Mouse (Mus musculus) embryo, embryonic 10.5 days (tissue): ENCODE measurements at regions not wholly inside any gene's neighbourhood (a gene's known extent, or its start where the extent isn't known, plus 50 kb on each side); places are given as distances from the start of the nearest gene placed in this dataset.
"Not testable (repeated sequence)": the region's sequence is repeated elsewhere in the genome, so short reads cannot be mapped to it uniquely, and the experiment has no call there.

Experiments
- DNase-seq: peaks from one replicate; pipeline ENCODE4 v3.0.0-alpha.2; 2015; ENCODE audit warnings: low spot score

DNA sequence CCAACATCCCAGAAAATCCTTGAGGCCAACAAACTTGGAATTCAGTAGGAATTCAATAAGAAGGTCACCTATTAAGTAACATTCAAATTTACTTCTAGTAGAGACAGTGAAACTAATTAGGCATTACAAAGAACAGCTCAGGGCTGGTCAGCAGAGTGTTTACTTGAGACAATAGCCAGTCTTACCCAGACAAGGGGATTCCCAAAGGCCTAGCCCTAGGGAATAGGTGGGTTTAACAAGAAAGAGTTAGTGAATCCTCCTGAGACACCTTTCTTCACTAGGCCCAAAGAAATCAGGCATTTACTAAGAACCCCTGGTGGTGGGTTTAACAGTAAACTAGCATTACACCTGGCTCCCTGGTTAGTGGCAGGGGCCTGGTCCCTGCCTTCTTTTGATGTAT lies 597.7 kb upstream of the Cdh9 start:
- no peak for DNase-seq

DNA sequence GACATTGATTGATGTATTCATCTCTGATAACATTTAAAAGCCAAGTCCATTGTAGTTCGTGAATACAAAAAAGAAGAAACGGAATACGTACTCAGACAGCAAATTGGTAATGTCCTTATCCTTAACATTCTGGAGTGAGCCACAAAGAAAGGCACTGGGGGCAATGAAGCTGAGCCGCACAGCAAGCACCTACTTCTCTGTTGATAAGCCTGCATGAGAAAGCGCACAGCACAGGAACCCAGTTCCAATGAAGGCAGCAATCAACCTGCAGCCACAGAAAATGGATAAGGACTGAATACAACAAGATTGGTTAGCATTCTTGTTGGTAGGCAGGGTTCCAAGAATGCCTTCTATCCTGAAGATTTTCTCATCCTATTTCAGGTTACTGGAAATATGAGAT lies 570.4 kb upstream of the Cdh9 start:
- no peak for DNase-seq

DNA sequence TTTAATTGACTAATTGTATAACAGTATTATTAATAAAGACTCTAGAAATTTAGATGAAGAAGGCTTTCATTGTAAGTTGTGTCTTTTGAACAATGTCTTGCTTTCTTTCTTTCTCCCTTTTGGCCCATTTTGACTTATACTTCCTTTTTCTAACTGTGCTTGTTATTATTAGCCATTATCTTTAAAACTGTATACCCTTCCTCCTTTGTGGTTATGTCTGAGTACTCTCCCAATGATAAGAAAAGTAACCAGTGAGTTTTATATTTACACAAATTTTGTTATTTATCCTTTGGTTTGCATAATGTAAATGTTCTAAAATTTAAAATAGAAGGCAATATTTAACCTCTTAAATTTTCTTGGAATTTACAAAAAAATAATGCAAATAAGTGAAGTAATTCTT lies 564.6 kb upstream of the Cdh9 start:
- DNase-seq, result no peak

DNA sequence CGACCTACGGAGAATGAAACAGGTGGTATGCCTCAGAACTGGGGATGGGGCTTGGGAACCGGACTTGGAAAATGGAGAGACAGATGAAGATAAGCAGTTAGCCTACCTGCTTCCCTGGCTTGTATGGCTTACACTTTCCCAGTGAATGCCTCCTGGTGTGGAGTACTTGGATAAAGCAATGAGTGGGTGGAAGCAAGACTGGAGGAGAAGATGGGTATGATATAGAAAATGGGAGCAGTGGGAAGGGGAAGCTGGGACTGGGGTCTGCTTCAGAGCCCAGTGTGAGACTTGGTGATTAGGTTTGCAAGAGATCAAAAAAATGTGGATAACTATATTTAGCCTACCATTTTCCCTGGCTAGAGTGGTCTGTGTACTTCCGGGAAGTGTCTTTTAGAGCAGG lies 515.2 kb upstream of the Cdh9 start:
- DNase-seq, result no peak

DNA sequence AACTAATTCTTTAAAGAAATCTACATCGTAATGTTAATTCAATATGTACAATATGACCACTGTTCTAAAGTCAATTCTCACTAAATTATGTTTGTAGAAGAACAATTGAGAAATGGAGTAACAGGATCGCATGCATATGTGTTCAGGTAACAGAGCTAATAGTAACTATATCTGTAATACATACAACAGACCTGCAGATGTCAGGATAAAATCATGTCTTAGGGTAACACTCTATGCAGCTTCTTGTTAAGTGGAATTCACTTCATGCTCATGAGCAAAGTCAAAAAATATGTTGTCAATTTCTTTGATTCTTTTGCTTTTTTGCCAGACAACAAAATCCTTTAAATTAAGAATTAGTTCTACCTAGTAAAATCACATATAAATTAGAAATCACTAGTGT lies 506.9 kb upstream of the Cdh9 start:
- peak; percentile 3 for DNase-seq

DNA sequence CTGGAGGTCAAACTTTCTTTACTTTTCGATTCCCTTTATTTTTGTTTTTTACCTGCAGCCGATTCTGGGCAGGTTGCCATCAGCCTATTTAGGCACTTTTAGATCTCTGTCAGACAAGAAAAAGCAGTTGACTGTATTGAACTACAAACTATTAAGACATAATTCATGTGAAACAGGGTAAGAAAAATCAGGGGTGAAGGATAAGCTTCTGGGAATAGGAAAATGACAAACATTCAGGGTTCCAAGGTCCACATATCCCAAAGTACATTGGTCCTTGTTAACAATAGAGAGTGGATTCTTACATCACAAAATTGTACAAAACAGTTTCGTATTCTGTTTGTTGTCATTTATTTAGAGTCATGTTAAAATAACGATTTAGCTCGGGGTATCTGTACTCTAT lies 480.0 kb upstream of the Cdh9 start:
- no peak for DNase-seq

DNA sequence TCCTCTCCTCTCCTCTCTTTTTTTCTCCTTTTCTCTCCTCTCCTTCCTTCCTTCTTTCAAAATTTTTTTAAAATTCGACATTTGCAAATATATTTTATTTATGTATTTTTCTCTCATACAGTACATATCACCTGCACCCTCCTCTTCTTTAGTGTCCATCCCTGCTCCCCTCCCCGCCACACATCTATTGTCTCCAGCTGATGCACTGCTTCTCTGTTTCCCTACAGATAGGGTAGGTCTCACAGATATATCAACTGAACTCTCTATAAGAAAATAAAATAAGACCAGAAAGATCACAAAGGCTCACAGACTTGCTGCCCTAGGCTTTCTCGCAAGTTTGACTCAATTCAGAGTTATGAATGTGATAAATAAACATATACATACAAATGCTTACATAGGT lies 443.4 kb upstream of the Cdh9 start:
- DNase-seq, result no peak

DNA sequence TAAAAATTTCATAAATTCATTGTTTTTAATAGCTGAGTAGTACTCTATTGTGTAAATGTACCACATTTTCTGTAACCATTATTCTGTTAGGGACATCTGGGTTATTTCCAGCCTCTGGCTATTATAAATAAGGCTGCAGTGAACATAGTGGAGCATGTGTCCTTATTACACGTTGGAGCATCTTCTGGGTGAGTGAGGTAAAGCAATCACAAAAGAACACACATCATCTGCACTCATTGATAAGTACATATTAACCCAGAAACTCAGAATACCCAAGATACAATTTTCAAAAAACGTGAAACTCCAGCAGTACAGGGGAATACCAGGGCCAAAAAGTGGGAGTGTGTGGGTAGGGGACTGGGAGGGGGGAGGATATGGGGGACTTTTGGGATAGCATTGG lies 434.0 kb upstream of the Cdh9 start:
- not testable (repeated sequence) for DNase-seq

DNA sequence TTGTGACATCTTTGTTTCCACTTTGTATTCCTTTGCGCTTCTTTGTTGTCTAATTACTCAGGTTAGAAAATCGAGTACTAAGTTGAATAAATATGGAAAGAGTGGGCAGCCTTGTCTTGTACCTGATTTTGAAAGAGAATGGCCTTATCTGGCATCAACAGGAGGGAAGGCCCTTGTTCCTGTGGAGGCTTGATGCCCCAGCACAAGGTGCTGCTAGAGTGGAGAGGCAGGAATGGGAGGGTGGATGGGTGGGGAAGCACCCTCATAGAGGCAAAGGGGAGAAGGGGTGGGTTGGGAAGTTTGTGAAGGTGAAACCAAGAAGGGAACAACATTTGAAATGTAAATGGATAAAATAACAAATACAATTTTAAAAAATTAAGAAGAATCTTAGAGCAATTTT lies 418.9 kb upstream of the Cdh9 start:
- DNase-seq, result no peak

DNA sequence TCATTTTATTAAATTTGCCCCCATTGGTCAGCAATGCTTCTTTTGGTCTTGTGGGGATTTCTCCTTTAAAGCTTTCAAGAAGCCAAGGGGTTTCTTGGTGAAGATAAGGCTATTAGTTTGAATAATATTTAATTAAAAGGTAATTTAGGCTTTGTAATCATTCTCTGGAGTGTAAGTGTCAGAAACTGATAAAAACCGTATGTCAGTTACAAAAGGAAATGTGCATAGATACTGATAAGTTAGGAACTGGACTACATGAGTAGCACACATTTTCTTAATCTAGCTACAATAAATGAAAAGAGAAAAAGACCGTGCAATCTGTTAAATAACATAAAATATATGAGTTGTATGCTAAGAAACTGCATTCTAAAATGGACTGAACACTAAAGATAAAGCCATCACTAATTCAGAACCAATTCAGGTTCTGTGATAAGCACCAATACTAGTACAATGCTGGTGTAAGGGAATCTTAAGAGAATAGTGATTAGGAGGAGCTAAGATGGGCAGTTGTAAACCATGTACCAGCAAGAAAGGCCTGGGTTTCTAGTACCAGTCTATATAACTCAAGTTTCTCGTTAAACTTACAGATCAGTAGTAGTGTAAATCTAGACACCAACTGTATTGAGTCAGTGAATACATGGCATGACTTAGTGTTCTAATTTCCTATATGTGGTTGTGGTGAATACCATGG lies 416.5 kb upstream of the Cdh9 start:
- no peak for DNase-seq

DNA sequence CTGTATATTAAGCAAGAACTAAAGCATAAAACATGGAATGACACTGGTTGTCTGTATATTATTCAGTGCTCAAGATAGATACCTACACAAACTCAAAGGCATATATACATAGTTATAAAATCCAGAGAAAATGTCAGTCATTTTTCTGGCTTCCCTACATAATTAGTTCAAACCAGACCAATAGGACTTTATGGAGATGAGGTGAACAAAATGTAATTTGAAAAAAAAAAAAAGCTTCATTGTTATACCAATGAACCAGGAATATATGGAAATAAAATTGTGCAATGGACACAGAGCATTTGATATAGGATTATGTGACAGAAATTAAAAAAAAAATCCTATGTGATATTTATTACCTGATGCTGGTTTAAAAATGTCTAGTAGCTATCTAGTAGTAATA lies 415.8 kb upstream of the Cdh9 start:
- no peak for DNase-seq

DNA sequence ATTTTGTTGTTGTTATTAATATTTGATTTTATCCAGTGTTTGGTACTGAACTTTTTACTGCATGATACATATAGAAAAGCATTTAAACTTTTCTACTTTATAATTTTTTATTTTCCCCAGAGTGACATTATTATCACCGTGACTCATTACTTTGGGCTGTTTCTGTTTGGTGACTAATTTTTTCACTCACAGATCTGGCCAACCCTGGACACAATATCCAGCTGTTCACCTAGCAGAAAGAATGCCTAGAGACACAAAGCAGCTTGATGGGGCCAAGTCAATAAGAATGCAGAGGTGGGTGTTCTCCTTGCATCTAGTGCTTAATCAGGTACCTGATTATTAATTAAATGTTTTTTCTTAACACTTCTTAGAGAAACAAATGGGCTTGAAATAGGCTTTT lies 414.7 kb upstream of the Cdh9 start:
- DNase-seq, result no peak

DNA sequence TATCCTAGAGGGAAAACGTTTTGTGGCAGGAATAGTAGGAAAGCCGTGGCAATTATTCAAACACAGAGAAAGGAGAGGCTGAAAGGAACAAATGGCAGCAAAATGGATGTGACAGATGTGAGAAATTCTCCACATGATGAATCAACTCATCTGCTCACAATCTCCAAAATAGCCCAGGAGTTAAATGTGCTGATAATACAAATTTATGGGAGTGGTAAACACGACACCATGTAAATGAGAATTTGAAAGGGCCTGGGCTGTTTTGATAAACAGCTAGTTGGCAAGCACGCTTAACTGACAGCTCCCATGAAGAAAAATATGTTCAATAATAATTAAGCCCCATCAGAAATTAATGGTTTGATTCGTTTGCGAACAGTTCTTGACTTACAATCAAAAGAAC lies 413.9 kb upstream of the Cdh9 start:
- no peak for DNase-seq

DNA sequence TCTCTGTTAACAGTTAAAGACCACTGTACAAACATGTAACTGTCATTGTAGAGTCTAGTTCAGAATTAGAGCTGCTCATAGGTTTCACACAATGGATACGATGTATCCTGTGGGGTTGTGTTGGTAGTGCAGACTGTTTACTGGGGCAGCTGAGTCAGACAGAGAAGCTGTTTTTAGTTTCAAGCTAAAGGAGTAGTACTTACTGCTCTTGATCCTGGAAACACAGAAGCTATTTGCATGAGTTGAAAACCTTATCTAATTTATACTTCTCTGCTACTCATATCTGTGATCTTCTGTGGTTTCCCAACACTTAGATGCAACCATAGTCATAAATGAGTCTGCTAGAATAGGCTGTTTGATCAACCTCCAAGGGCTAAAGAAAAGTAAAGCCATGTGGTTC lies 413.5 kb upstream of the Cdh9 start:
- no peak for DNase-seq

DNA sequence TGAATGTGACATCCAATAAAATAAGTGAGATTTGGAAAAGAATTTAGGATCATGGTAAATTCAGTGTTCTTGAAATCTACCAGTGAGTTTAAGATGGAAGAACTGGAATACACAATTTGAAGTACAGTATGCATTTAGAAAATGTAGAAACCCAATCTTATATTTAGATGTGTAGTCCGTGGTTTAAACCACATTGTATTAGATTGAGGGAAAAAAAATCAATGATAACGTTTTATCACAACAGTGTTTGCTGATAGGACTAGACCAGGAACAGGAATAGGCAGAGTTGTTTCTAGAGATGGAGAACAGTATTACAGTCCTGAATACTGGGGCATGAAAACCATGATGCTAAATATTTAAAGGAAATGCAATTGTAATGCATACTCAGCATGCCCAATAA lies 402.2 kb upstream of the Cdh9 start:
- DNase-seq, result no peak
